Mouse (Mus musculus) olfactory bulb, adult 2 months (tissue): ENCODE measurements at regions not wholly inside any gene's neighbourhood (a gene's known extent, or its start where the extent isn't known, plus 50 kb on each side); places are given as distances from the start of the nearest gene placed in this dataset.

ENCODE experiments used
- CTCF ChIP-seq: fragments of 200-500 bp; IDR thresholded peaks from 2 replicates; pipeline ENCODE4 v1.5.1; 2012; ENCODE audit warnings: low read depth, mild to moderate bottlenecking, low read length, moderate library complexity; ENCODE audit not compliant: insufficient read depth
- POLR2A ChIP-seq: fragments of 200-500 bp; IDR thresholded peaks from 2 replicates; pipeline ENCODE4 v1.6.1; 2012; ENCODE audit warnings: mild to moderate bottlenecking, low read depth, low read length, moderate library complexity; ENCODE audit not compliant: insufficient read depth

DNA sequence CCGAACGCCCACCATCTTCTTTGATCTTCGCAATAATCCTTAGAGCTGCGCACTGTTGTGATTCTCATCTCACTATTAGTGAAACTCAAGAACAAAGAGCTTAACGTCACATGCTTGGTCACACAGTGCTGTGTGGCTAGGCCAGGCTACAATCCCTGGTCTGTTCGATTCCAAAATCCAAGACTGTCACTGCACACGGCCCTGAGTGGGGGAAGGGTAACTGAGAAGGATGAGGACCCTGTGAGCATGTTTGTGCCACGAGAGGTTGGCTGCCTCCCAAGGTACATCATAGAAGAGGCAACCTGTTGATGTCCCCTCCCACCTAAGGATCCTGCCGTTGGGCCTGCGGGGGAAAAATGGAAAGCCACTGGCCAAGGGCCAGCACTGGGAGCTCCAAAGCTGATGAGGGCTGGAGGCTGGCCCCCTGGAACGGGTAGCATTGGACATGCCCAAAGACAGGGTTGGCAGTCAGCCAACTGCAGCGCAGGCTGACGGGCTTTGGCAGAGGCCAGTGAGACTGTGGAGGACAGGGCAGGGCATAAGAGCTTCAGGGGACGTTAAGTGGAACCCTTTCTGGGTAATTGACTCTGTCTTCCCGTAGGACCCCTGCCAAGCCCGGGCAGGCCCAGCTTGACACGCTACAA is 172.1 kb upstream of the Cadm1 start:
- TF ChIP-seq CTCF (no peak), POLR2A (no peak)
